Mouse (Mus musculus) brain, embryonic 14.5 days (tissue): ENCODE measurements around the gene Sstr5.

ENCODE experiments used
- CTCF ChIP-seq: fragments of 200-500 bp; IDR thresholded peaks from 2 replicates; pipeline ENCODE4 v1.5.1; 2012; ENCODE audit warnings: inconsistent platforms, mild to moderate bottlenecking, moderate library complexity, borderline replicate concordance; ENCODE audit not compliant: insufficient read depth, insufficient read length; ENCODE audit errors: extremely low read depth
- POLR2A ChIP-seq: fragments of 200-500 bp; IDR thresholded peaks from 2 replicates; pipeline ENCODE4 v1.6.1; 2012; ENCODE audit warnings: mild to moderate bottlenecking, inconsistent platforms, borderline replicate concordance; ENCODE audit not compliant: poor library complexity, insufficient read depth, insufficient read length, severe bottlenecking; ENCODE audit errors: extremely low read depth

- no peak for TF ChIP-seq POLR2A
- TF ChIP-seq CTCF: no peak
Observed at GRCm38 (mm10) chr17:25447865-25448264, 49.2 kb downstream of the Sstr5 start.
